Mouse (Mus musculus) MEL (cell line): ENCODE data around the gene Armc8.

ENCODE experiments used
- CHD1 ChIP-seq: IDR thresholded peaks from 2 replicates; pipeline ENCODE4 v1.6.1; 2012; ENCODE audit warnings: low read depth, mild to moderate bottlenecking, inconsistent platforms, low read length, improper control_type of control experiment
- CTCF ChIP-seq, 3 experiments: IDR thresholded peaks in 2 of 3; conservative IDR thresholded peaks in 1 of 3; 2 replicates each; pipeline ENCODE4 v1.5.1; 2011 to 2012; ENCODE audit warnings: low read length in 3 of 3, low read depth in 2 of 3, mild to moderate bottlenecking in 2 of 3, improper control_type of control experiment in 1 of 3, inconsistent platforms in 1 of 3, mixed read lengths in 1 of 3, moderate library complexity in 1 of 3; ENCODE audit not compliant: control insufficient read depth in 1 of 3, insufficient read depth in 1 of 3, poor library complexity in 1 of 3, severe bottlenecking in 1 of 3
- EP300 ChIP-seq, 2 experiments: IDR thresholded peaks; 2 replicates each; pipeline ENCODE4 v1.6.1; 2011; ENCODE audit warnings: improper control_type of control experiment in 2 of 2, low read length in 2 of 2, low read depth in 1 of 2, mild to moderate bottlenecking in 1 of 2
- GABPA ChIP-seq: IDR thresholded peaks from 2 replicates; pipeline ENCODE4 v1.6.1; 2012; ENCODE audit warnings: low read depth, mild to moderate bottlenecking, inconsistent platforms, low read length, improper control_type of control experiment, moderate library complexity
- GATA1 ChIP-seq: IDR thresholded peaks from 2 replicates; pipeline ENCODE4 v1.6.1; 2011; ENCODE audit warnings: low read depth, low read length, improper control_type of control experiment
- MYC ChIP-seq: IDR thresholded peaks from 2 replicates; pipeline ENCODE4 v1.6.1; 2011; ENCODE audit warnings: low read depth, mild to moderate bottlenecking, low read length, improper control_type of control experiment, moderate library complexity
- NRF1 ChIP-seq: IDR thresholded peaks from 2 replicates; pipeline ENCODE4 v1.6.1; 2014; ENCODE audit warnings: low read depth, mild to moderate bottlenecking, inconsistent platforms, low read length, improper control_type of control experiment, moderate library complexity; ENCODE audit not compliant: poor library complexity, insufficient read depth, severe bottlenecking
- POLR2A ChIP-seq, 2 experiments: IDR thresholded peaks; 2 replicates each; pipeline ENCODE4 v1.6.1; 2011 to 2012; ENCODE audit warnings: low read length in 2 of 2, mild to moderate bottlenecking in 2 of 2, control low read depth in 1 of 2, improper control_type of control experiment in 1 of 2, low read depth in 1 of 2, moderate library complexity in 1 of 2; ENCODE audit not compliant: control insufficient read depth in 1 of 2, insufficient read depth in 1 of 2, poor library complexity in 1 of 2
- POLR2AphosphoS2 ChIP-seq: IDR thresholded peaks from 2 replicates; pipeline ENCODE4 v1.6.1; 2011; ENCODE audit warnings: low read length, improper control_type of control experiment
- RAD21 ChIP-seq: IDR thresholded peaks from 2 replicates; pipeline ENCODE4 v1.6.1; 2011; ENCODE audit warnings: mild to moderate bottlenecking, low read depth, low read length, improper control_type of control experiment
- RCOR1 ChIP-seq: IDR thresholded peaks from 2 replicates; pipeline ENCODE4 v1.6.1; 2012; ENCODE audit warnings: low read depth, mild to moderate bottlenecking, inconsistent platforms, low read length, improper control_type of control experiment
- SIN3A ChIP-seq: IDR thresholded peaks from 2 replicates; pipeline ENCODE4 v1.6.1; 2012; ENCODE audit warnings: low read length, improper control_type of control experiment, inconsistent platforms
- TAL1 ChIP-seq: IDR thresholded peaks from 2 replicates; pipeline ENCODE4 v1.6.1; 2012; ENCODE audit warnings: mild to moderate bottlenecking, inconsistent platforms, low read length, moderate library complexity, mixed read lengths
- USF1 ChIP-seq: IDR thresholded peaks from 2 replicates; pipeline ENCODE4 v1.6.1; 2014; ENCODE audit warnings: low read depth, mild to moderate bottlenecking, inconsistent platforms, low read length, improper control_type of control experiment, moderate library complexity

- no peak for TF ChIP-seq EP300 (IDR thresholded peaks at IDR 0.05; ENCODE audit: low read depth in 1 of 2, low read length in 2 of 2)
- no peak for TF ChIP-seq POLR2A (IDR thresholded peaks at IDR 0.05; ENCODE audit: control insufficient read depth in 1 of 2, insufficient read depth in 1 of 2, low read depth in 1 of 2, low read length in 2 of 2, poor library complexity in 1 of 2)
- no peak for TF ChIP-seq CTCF (IDR thresholded peaks at IDR 0.05 in 2 of 3, conservative IDR thresholded peaks at IDR 0.05 in 1 of 3; ENCODE audit: control insufficient read depth in 1 of 3, insufficient read depth in 1 of 3, low read depth in 2 of 3, low read length in 3 of 3, poor library complexity in 1 of 3, severe bottlenecking in 1 of 3)
- no peak for TF ChIP-seq GATA1
- TF ChIP-seq USF1, result no peak
- TF ChIP-seq GABPA, result no peak
- TF ChIP-seq POLR2AphosphoS2, result no peak
- no peak for TF ChIP-seq CHD1
- TF ChIP-seq SIN3A, result no peak
- TF ChIP-seq RAD21, result no peak
- no peak for TF ChIP-seq TAL1
- no peak for TF ChIP-seq NRF1
- TF ChIP-seq RCOR1, result no peak
- TF ChIP-seq MYC, result no peak
These were observed 132.3 kb downstream of the Armc8 start for GRCm38 (mm10) chr9:99436182-99437030.
